Mouse (Mus musculus) ES-E14 (cell line): ENCODE measurements around the gene Gabrd.

Source experiments
- CHD2 ChIP-seq: IDR thresholded peaks from 2 replicates; pipeline ENCODE4 v1.6.1; 2014; ENCODE audit warnings: mild to moderate bottlenecking, low read depth, low read length, inconsistent platforms
- HCFC1 ChIP-seq: IDR thresholded peaks from 2 replicates; pipeline ENCODE4 v1.6.1; 2012; ENCODE audit warnings: low read length, inconsistent platforms, borderline replicate concordance; ENCODE audit not compliant: insufficient read depth
- MAFK ChIP-seq: IDR thresholded peaks from 2 replicates; pipeline ENCODE4 v1.6.1; 2014; ENCODE audit warnings: mild to moderate bottlenecking, low read depth, low read length, inconsistent platforms; ENCODE audit not compliant: insufficient read depth
- ZNF384 ChIP-seq: IDR thresholded peaks from 2 replicates; pipeline ENCODE4 v1.6.1; 2012; ENCODE audit warnings: low read depth, low read length, inconsistent platforms

- TF ChIP-seq MAFK (no peak), ZNF384 (no peak), CHD2 (no peak), HCFC1 (no peak)
Observed at GRCm38 (mm10) chr4:155345608-155345953, 52.3 kb downstream of the Gabrd start.
